Mouse (Mus musculus) testis, adult 2 months (tissue): ENCODE measurements around the gene Prr18. TPM values are rescaled to one million over a fixed set of nuclear protein-coding genes. Genes with fewer than 3 reads are reported as not detected.

ENCODE experiments used
- H3K27ac ChIP-seq: fragments of 200-500 bp; 2 replicates; pipeline ENCODE4 v1.5.1; 2012; ENCODE audit warnings: low read depth, low read length; ENCODE audit not compliant: control insufficient read depth, insufficient read depth
- H3K27me3 ChIP-seq: fragments of 200-500 bp; 2 replicates; pipeline ENCODE4 v1.6.1; 2012; ENCODE audit warnings: mild to moderate bottlenecking, low read length, moderate library complexity; ENCODE audit not compliant: control insufficient read depth, insufficient read depth
- H3K36me3 ChIP-seq: fragments of 200-500 bp; 2 replicates; pipeline ENCODE4 v1.6.1; 2012; ENCODE audit warnings: mild to moderate bottlenecking, low read length; ENCODE audit not compliant: control insufficient read depth, insufficient read depth
- H3K4me1 ChIP-seq: fragments of 200-500 bp; 2 replicates; pipeline ENCODE4 v1.6.1; 2012; ENCODE audit warnings: low read length; ENCODE audit not compliant: control insufficient read depth, insufficient read depth
- H3K4me3 ChIP-seq: fragments of 200-500 bp; 2 replicates; pipeline ENCODE4 v1.5.1; 2012; ENCODE audit warnings: low read depth, mild to moderate bottlenecking, low read length, moderate library complexity, mixed read lengths; ENCODE audit not compliant: control insufficient read depth
- CTCF ChIP-seq: fragments of 200-500 bp; IDR thresholded peaks from 2 replicates; pipeline ENCODE4 v1.5.1; 2012; ENCODE audit warnings: low read depth, mild to moderate bottlenecking, inconsistent platforms, low read length, moderate library complexity; ENCODE audit not compliant: control insufficient read depth, insufficient read depth, insufficient replicate concordance
- POLR2A ChIP-seq: fragments of 200-500 bp; IDR thresholded peaks from 2 replicates; pipeline ENCODE4 v1.6.1; 2012; ENCODE audit warnings: low read depth, mild to moderate bottlenecking, inconsistent platforms, low read length, moderate library complexity; ENCODE audit not compliant: control insufficient read depth
- polyA plus RNA-seq: library from polyadenylated mRNA; depleted of rRNA; stranded (reverse); fragments of >200 nt; gene quantifications from 2 replicates; pipeline ENCODE4 v1.2.3, GENCODE M21; 2012; rRNA removed

Gene Prr18
- polyA plus RNA-seq, 1 experiment = 0.15 TPM

DNA sequence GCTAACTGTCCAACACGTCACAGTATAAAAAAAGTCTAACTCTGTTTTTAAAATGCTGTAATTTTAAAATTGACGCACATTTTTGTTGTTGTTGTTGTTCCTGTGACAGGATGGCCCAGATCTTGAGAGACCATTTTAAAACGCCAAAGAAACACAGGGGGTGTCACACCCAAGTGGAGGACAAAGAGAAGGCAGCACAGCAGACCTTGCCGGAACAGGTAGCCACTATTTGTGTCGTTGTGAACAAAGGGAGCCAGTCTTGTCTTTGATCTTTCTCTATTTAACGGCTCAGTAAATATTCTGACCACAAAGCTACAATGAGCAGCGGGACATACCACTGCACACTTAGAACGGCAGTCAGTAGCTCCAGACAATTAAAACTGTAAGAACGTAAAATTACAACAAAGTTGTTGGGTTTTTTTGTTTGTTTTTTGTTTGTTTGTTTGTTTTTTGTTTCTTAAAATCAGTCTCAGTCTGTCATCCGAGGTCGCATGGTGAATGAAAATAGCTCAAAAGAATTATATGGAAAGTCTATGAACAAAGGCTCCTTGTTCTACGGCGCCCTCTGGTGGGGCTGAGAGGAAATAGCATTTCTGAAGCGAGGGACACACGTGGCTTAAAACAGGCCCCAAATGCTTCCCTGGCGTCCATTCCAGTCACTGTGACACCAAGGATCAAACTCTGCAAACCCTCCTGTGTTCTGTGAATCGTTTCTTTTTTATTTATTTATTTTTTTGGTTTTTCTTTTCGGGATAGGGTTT lies 35.2 kb downstream of the Prr18 start:
- no peak overlapping the region for H3K27ac ChIP-seq
- TF ChIP-seq POLR2A = no peak
- peak; percentile 78; the same call in 1 of the 2 replicates for TF ChIP-seq CTCF
- no peak overlapping the region for H3K4me3 ChIP-seq
- H3K27me3 ChIP-seq = no peaks in the 10 kb centered on the region
- no peaks in the 10 kb centered on the region for H3K36me3 ChIP-seq
- peaks cover 3% of the 10 kb centered on the region for H3K4me1 ChIP-seq

DNA sequence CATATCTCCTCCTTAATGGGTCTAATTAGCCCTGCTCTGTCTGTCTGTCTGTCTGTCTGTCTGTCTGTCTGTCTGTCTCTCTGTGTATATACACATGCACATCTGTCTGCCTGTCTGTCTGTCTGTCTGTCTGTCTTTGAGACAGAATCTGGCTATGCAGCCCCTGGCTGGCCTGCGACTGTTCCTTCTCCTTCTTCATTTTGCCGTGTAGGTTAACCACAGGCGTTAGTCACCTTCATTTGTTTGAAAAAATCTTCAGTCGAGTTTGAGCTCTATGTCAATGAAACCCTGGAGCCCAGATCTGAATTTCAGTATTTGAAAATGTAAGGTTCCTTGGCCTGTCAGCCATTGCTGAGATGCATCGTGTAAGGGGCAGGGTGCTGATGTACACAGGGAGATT lies 40.0 kb downstream of the Prr18 start:
- H3K27me3 ChIP-seq = no peaks in the 10 kb centered on the region
- no peaks in the 10 kb centered on the region; the same call in 1 of the 2 replicates for H3K4me1 ChIP-seq
- TF ChIP-seq POLR2A (no peak), CTCF (no peak)
- no peak overlapping the region for H3K27ac ChIP-seq
- H3K4me3 ChIP-seq = no peak overlapping the region
- H3K36me3 ChIP-seq = no peaks in the 10 kb centered on the region

DNA sequence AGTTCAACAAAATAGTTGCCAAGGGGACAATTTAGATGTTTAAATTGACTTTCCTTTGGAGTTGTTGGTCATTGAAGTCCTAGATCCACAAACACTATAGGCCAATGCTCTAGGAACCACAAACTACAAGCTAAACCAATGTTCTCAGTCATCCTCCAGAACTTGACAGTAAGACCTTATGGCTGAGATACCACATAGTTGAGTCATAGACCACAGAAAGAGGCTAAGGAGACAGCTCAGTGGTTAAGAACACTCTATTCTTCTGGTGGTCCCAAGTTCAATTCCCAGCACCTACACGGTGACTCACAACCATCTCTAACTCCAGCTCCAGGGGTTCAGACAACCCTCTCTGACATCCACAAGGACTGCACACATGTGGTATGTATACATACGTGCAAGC lies 48.2 kb downstream of the Prr18 start:
- H3K4me1 ChIP-seq = 0 out of 2 replicates have a peak, but pooled peaks cover 2% of the 10 kb centered on the region
- H3K4me3 ChIP-seq = no peak overlapping the region
- TF ChIP-seq POLR2A (no peak), CTCF (no peak)
- no peaks in the 10 kb centered on the region for H3K36me3 ChIP-seq
- H3K27ac ChIP-seq = no peak overlapping the region
- no peaks in the 10 kb centered on the region for H3K27me3 ChIP-seq

DNA sequence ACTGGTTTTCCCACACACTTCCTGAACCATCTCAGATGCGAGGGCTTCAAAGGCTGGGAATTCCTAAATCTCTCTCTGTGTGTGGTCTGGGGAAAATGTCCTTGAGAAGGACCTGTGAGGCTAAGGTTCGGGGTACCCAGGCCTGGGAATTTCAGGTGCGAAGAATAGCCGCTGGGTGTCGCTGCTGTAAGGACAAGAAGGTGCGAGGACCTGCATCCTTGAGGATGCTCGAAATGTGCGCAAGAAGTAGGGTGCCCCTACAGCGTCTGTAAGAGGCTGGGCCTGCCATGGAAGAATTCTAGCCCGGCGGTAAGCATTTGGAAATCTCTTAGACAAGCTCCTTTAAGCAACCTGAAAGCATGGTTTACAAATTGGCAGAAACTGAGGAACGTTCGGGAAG lies 51.2 kb downstream of the Prr18 start:
- H3K4me3 ChIP-seq = no peak overlapping the region
- H3K36me3 ChIP-seq = no peaks in the 10 kb centered on the region
- H3K4me1 ChIP-seq = 0 out of 2 replicates have a peak, but pooled peaks cover 2% of the 10 kb centered on the region
- H3K27me3 ChIP-seq = no peaks in the 10 kb centered on the region
- no peak overlapping the region for H3K27ac ChIP-seq
- TF ChIP-seq CTCF (peak; percentile 32; the same call in 1 of the 2 replicates), POLR2A (no peak)

DNA sequence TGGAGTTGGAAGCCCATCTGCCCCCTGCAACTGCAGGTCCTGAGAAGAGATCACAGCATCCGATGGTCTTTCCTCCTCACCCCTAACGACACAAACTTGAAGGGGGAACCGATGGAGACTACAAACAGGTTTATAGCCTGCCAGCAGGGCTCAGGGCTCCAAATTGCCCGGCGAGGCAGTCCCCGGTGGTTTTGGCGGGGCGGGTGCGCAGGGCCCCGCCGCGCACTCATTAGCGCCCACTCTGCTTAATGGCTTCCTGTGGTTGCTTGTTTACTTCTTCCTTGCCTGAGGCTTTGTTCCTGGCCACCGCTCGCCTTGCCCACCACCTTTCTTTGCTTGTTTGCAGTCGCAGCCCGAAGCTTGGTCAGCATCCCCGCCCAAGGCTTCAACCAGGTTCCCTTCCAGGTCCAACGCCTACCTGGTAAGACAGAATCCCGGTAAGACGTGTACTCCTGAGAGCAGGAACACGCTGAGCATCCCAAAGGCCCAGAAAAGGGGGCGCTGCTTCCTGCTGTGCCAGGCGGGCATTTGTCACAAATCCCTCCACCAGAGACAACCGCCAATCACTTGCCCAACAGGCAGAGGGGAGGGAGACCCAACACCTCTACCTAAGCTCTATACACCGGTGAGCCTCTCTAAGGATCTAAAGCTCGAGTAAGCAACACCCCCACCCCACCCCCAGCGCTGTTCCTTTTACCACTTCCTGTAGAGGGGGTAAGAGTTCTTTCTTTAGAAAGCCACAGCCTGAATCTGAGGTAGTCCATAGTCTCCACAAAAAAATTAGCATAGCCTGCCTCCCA lies 51.9 kb downstream of the Prr18 start:
- H3K36me3 ChIP-seq = no peaks in the 10 kb centered on the region
- H3K4me3 ChIP-seq = no peak overlapping the region
- no peak overlapping the region for H3K27ac ChIP-seq
- no peak for TF ChIP-seq CTCF
- no peak for TF ChIP-seq POLR2A
- no peaks in the 10 kb centered on the region for H3K27me3 ChIP-seq
- 0 out of 2 replicates have a peak, but pooled peaks cover 2% of the 10 kb centered on the region for H3K4me1 ChIP-seq

DNA sequence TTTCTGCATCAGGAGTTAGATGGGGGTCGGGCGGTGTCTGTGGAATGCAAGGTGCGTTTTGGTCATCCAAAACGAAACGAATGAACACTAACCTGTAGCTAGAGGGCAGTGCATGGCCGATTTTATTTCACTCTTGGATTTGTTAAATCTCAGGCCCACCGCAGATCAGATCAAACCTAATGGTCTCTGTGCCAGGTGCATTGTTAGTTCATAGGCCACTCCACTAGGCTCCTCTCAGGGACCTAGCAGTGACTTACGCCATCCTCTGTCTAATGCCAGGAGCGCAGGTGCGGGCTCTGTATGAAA lies 52.5 kb downstream of the Prr18 start:
- Histone ChIP-seq H3K27ac (no peak overlapping the region), H3K27me3 (no peaks in the 10 kb centered on the region), H3K4me1 (0 out of 2 replicates have a peak, but pooled peaks cover 2% of the 10 kb centered on the region), H3K4me3 (no peak overlapping the region), H3K36me3 (no peaks in the 10 kb centered on the region)
- no peak for TF ChIP-seq CTCF
- no peak for TF ChIP-seq POLR2A

DNA sequence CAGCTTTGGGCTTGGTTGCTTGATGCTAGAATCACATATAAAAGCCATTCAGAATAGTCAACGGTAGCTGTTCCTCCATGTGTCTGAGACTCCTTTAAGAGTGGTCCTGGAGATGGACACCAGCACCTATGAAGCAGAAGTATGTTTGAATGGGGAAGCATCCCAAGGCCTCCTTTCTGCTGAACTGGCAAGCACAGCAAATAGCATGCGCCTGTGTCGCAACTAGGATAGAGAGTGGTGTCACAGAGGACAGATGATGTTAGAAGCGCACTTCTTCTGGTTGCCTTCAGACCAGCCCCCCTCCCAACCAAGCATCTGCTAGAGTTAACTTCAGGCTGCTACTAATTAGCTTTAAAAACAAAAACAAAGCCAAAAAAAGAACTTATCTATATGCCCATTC lies 53.2 kb downstream of the Prr18 start:
- no peak overlapping the region for H3K27ac ChIP-seq
- H3K4me3 ChIP-seq = no peak overlapping the region
- H3K4me1 ChIP-seq = 0 out of 2 replicates have a peak, but pooled peaks cover 2% of the 10 kb centered on the region
- no peaks in the 10 kb centered on the region for H3K36me3 ChIP-seq
- no peak for TF ChIP-seq CTCF
- no peak for TF ChIP-seq POLR2A
- no peaks in the 10 kb centered on the region for H3K27me3 ChIP-seq

Other genes starting within 250 kb of the Prr18 start
- 0.11 and 0.58 TPM in 2 replicates for gene Gm49673, start 189.7 kb upstream of the Prr18 start, polyA plus RNA-seq
- gene Rnaset2a, start 189.4 kb upstream of the Prr18 start, polyA plus RNA-seq = 18.3 and 19.1 TPM in 2 replicates
- 27.1 and 28.2 TPM in 2 replicates for gene Fgfr1op, start 172.0 kb upstream of the Prr18 start, polyA plus RNA-seq
- 14.2 and 15.7 TPM in 2 replicates for gene Ccr6, start 101.4 kb upstream of the Prr18 start, polyA plus RNA-seq
- 36.7 and 42.3 TPM in 2 replicates for gene Mpc1, start 54.6 kb upstream of the Prr18 start, polyA plus RNA-seq
- gene Sft2d1, start 26.4 kb upstream of the Prr18 start, polyA plus RNA-seq = 34.6 and 40.9 TPM in 2 replicates
- gene T2, start 18.5 kb downstream of the Prr18 start, polyA plus RNA-seq = 0.13 and 0.16 TPM in 2 replicates
- 0.09 and 0.28 TPM in 2 replicates for gene T, start 97.0 kb downstream of the Prr18 start, polyA plus RNA-seq
- 26.2 and 28.3 TPM in 2 replicates for gene Pde10a, start 187.9 kb downstream of the Prr18 start, polyA plus RNA-seq
- gene Gm17087, start 229.5 kb downstream of the Prr18 start, polyA plus RNA-seq = not detected in 2 replicates